Mouse (Mus musculus): Measurements from ENCODE around the gene Gm36176.

DNA sequence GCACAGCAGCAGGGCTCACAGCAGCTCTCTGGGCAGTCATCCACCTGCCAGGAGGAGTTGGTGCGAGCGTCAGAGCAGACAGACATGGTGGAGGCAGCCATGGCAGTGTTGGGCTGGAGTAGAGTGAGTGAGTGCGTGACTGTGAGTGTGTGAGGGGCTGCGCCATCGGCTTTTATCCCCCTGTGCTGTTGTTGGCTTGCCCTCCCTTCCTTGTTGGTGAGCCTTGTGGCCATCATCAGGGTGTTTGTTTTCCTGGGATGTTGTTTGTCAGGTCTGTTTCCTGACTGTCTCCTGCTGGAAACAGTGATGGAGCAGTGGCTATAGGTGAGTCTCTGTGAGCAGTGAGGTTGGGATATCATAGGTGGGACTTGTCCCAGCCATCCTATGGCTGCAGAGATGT is 34.9 kb upstream of the Gm36176 start, which contains the start of gene Gm9507:
- TF ChIP-seq CTCF (IDR thresholded peaks at IDR 0.05) (no peak), EP300 (IDR thresholded peaks at IDR 0.05) (no peak)
